Mouse (Mus musculus) cerebellum, adult 2 months (tissue): ENCODE measurements at regions not wholly inside any gene's neighbourhood (a gene's known extent, or its start where the extent isn't known, plus 50 kb on each side); places are given as distances from the start of the nearest gene placed in this dataset.
"Not testable (repeated sequence)": the region's sequence is repeated elsewhere in the genome, so short reads cannot be mapped to it uniquely, and the experiment has no call there.

ENCODE experiments used
- DNase-seq, 2 experiments: peaks; one replicate each; pipeline ENCODE4 v3.0.0; 2021
- H3K27ac ChIP-seq: fragments of 200-500 bp; 2 replicates; pipeline ENCODE4 v1.5.1; 2012; ENCODE audit warnings: low read length, control low read depth, inconsistent platforms; ENCODE audit not compliant: insufficient read depth
- H3K27me3 ChIP-seq: fragments of 200-500 bp; 2 replicates; pipeline ENCODE4 v1.6.1; 2012; ENCODE audit warnings: inconsistent platforms, mild to moderate bottlenecking, low read length, moderate library complexity; ENCODE audit not compliant: control insufficient read depth, insufficient read depth
- H3K4me1 ChIP-seq: fragments of 200-500 bp; 2 replicates; pipeline ENCODE4 v1.6.1; 2011; ENCODE audit warnings: low read length; ENCODE audit not compliant: control insufficient read depth, insufficient read depth
- H3K4me3 ChIP-seq: fragments of 200-500 bp; replicated peaks from 2 replicates; pipeline ENCODE3; 2011; ENCODE audit warnings: mild to moderate bottlenecking, low read depth, low read length, control low read depth; ENCODE audit not compliant: insufficient read depth
- CTCF ChIP-seq: fragments of 200-500 bp; IDR thresholded peaks from 2 replicates; pipeline ENCODE4 v1.5.1; 2011; ENCODE audit warnings: low read depth, mild to moderate bottlenecking, control low read depth, low read length, moderate library complexity, borderline replicate concordance; ENCODE audit not compliant: insufficient read depth
- POLR2A ChIP-seq: fragments of 200-500 bp; IDR thresholded peaks from 2 replicates; pipeline ENCODE4 v1.6.1; 2011; ENCODE audit warnings: low read length, control low read depth, borderline replicate concordance; ENCODE audit not compliant: insufficient read depth
- WGBS: fragments of 180-500 bp; shearing (Covaris S2); methylation state at CpG from one replicate; pipeline ENCODE4 v1.1.7; 2018; 5-methylcytosine and 5-hydroxymethylcytosine counted together

DNA sequence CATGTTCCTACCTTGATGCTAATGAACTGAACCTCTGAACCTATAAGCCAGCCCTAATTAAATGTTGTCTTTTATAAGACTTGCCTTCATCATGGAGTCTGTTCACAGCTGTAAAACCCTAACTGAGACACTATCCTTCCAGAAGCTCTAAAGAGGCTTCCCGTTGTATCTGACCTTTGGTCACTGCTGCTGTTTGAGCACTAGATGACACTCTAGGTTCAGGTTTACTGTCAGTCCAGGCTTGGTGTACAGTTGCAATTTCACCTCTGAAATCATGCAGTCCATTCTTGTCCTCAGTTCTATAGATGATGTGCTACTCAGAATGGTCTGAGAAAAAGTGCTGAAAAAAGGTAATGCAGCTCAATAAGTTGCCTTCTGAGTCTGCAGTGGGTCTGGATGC is 221.9 kb upstream of the Zpld1 start:
- no peak for TF ChIP-seq POLR2A
- TF ChIP-seq CTCF = no peak
- peak in 1 of 2 experiments; percentile 2 for DNase-seq
- Histone ChIP-seq H3K4me3 (no peak overlapping the region), H3K4me1 (no peaks in the 10 kb centered on the region), H3K27me3 (no peaks in the 10 kb centered on the region), H3K27ac (no peak overlapping the region)
- 74% methylated on average over 1 of the region's 1 CpGs for WGBS

DNA sequence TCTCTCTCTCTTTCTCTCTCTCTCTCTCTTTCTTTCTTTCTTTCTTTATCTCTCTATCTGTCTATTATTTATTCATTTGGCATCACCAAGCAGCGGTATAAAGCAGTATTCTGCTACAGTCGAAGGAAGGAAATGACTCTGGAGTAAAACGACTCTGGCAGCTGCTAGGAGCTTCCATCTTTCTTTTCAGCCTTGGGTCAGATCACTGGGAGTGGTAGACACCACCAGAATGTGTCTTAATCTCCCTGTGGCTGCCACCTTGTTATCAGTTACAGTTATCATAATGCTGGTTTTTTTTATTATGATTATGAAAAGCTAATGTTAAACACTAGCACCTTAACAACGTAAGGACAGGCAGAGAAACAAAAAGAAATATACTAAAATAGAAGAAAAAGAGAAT is 219.2 kb upstream of the Zpld1 start:
- H3K4me3 ChIP-seq = no peak overlapping the region
- WGBS = 76% methylated on average over 4 of the region's 4 CpGs
- DNase-seq = no peak
- H3K27me3 ChIP-seq = no peaks in the 10 kb centered on the region
- no peak overlapping the region for H3K27ac ChIP-seq
- no peaks in the 10 kb centered on the region for H3K4me1 ChIP-seq
- TF ChIP-seq POLR2A (no peak), CTCF (no peak)

DNA sequence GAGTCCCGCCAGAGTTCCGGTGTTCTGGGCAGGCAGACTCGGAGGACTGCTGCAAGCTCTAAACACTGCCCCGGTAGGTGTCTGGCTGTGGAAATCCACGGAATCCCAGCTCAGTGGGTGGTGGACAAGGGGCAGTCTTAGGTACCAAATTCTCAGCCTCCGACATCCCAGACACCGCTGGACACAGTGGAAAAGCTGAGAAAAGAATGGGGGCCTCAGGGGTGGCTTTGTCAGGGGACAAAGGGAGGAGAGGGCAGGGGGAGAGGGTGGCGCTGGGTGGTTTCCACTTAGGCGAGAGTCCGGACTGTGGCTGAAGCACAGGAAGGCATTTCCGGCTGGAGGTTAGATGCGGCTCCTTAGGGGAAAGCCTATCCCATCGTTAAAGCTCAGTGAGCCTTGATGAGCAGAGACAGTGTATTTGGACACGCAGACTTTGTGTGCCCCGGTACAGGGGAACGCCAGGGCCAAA is 217.5 kb upstream of the Zpld1 start:
- no peak for DNase-seq
- Histone ChIP-seq H3K27me3 (no peaks in the 10 kb centered on the region), H3K4me1 (no peaks in the 10 kb centered on the region), H3K4me3 (no peak overlapping the region), H3K27ac (no peak overlapping the region)
- TF ChIP-seq CTCF = no peak
- TF ChIP-seq POLR2A = no peak
- 8% methylated on average over 16 of the region's 16 CpGs for WGBS

DNA sequence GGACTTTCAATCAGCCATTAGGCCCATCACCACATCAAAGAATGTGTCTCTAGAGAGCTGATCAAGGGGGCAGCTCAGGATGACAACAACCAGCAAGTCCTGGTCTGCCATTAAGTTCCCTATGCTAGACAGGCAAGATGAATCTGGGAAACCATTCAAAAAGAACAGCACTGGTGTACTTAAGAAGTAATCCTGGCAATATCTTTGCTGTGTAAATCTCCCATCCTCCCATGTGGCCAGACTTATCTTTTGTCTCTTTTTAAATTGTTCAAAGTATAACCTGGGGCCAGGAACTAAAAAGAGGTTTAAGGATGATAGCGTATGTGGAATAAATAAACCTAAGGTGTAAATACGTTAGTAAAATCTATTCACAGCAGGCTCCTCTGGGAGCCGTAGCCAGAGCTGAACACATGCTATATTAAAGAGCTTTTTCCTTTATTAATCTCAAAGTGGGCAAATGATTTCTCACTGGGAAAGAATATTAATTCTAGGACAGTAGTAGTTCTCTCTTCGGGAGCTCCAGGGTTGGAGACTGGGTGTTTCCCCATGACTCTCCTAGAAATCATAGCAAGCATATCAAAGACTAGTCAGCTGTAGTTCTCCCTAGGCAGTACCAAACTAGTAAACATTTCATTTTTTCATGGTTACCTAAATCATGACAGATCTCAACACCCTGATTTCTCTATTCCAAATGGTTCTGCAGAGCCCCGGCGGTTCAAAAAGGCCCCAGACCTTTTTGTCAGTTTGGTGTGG is 216.8 kb upstream of the Zpld1 start:
- no peak for DNase-seq
- 55% methylated on average over 6 of the region's 6 CpGs for WGBS
- H3K27ac ChIP-seq = no peak overlapping the region
- no peaks in the 10 kb centered on the region for H3K4me1 ChIP-seq
- H3K4me3 ChIP-seq = no peak overlapping the region
- H3K27me3 ChIP-seq = no peaks in the 10 kb centered on the region
- TF ChIP-seq CTCF = no peak
- TF ChIP-seq POLR2A = no peak

DNA sequence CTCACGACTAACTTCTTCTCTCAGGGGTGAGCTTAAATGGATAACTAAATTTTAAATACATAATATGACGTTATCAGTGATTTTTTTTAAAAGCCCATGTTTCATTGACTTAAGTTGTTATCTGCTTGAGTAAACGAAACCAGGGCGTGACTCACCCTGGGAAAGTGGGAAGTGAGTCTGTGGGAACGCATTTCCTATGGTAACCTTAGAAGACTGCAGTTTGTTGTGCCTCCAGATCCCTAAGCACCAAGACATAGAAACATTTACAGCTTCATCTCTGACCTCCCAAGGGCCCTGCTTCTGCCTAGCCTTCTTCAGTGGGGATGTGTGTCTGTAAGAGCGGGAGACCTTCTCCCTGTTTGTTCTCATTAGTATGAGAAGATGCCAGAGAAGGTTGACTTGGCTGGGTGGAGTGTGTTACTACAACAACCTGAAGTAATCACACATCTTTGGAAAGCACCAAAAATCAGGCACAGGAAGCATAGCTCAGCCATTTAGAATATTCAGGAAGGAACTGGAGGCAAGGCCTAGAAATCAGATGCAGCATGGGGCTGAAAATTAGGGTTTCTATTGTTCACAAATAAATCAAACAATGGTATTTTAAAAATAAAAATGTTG is 207.1 kb upstream of the Zpld1 start:
- Histone ChIP-seq H3K4me1 (no peaks in the 10 kb centered on the region), H3K4me3 (no peak overlapping the region), H3K27ac (no peak overlapping the region), H3K27me3 (no peaks in the 10 kb centered on the region)
- WGBS = 90% methylated on average over 6 of the region's 6 CpGs
- TF ChIP-seq CTCF (no peak), POLR2A (no peak)
- no peak for DNase-seq

DNA sequence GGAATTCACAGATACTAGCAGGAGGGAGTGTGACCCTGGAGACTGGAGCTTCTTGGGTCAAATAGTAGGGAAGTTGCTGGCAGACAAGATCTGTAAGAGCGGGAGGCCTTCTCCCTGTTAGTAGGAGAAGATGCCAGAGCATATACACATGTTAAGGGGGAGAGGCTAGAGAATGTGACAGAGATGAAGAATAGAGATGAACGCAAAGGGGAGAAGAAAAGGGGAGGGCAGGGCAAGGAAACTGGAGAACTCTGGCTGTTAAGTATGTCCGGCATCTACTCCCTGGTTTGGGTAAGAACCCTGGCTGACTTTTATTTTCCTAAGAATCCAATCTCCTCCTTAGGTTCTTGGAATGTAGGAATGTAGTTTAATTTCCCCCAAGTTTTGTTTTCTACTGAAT is 206.5 kb upstream of the Zpld1 start:
- no peaks in the 10 kb centered on the region for H3K27me3 ChIP-seq
- WGBS = 91% methylated on average over 3 of the region's 3 CpGs
- H3K27ac ChIP-seq = no peak overlapping the region
- no peak for DNase-seq
- TF ChIP-seq POLR2A (no peak), CTCF (no peak)
- no peak overlapping the region for H3K4me3 ChIP-seq
- H3K4me1 ChIP-seq = no peaks in the 10 kb centered on the region

DNA sequence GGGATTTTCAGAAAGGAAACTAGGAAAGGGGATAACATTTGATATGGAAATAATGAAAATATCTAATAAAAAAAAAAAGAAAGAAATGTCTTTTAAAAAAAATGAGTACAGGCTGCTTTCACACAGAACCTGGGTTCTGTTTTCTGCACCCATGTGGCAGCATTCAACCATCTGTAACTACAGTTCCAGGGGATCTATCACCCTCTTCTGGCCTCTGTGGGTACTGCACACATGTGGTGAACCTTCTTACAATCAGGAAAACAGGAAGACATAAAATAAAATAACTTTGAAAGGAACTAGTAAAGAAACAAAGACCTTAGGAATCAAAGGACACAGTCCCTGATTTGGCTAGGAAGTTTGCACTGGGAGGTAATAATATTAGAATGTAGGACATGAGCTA is 205.5 kb upstream of the Zpld1 start:
- H3K27ac ChIP-seq = no peak overlapping the region
- DNase-seq = no peak
- no peak for TF ChIP-seq POLR2A
- no peak for TF ChIP-seq CTCF
- no peak overlapping the region for H3K4me3 ChIP-seq
- no peaks in the 10 kb centered on the region for H3K4me1 ChIP-seq
- H3K27me3 ChIP-seq = no peaks in the 10 kb centered on the region

DNA sequence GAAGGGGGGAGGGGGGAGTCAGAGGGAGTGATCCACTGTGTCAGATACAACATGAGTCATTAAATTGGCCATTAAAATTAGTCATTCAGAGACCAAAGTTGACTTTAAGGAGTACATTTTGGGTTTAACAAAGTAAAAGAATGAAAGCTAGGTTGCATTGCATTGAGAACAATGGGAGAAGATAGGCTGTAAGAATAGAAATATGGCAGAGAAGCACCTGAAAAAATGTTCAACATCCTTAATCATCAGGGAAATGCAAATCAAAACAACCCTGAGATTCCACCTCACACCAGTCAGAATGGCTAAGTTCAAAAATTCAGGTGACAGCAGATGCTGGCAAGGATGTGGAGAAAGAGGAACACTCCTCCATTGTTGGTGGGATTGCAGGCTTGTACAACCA is 202.0 kb upstream of the Zpld1 start:
- not testable (repeated sequence) for H3K27ac ChIP-seq, H3K27me3 ChIP-seq, H3K4me1 ChIP-seq, H3K4me3 ChIP-seq, DNase-seq
